Mouse (Mus musculus) left cerebral cortex, postnatal 4 days (tissue): ENCODE measurements around the gene H2afy. TPM values are rescaled to one million over a fixed set of nuclear protein-coding genes. Genes with fewer than 3 reads are reported as not detected.

Experiments
- DNase-seq: peaks from one replicate; pipeline ENCODE4 v3.0.0-alpha.2; 2022
- intact Hi-C: fragments of 180-260 bp; cut with DNase I; formaldehyde crosslinking; loops from one replicate; pipeline ENCODE4 v1.15.1; 2025
- total RNA-seq, 2 experiments: library from RNA; stranded (reverse); gene quantifications; 2 replicates each; pipeline ENCODE4 v1.2.3; 2021

Gene H2afy
- total RNA-seq, 2 experiments from 2014 or later, result 114 to 116 TPM

GRCm38 (mm10) chr13:56026026-56026425 is 110.1 kb downstream of the H2afy start:
- no peak for DNase-seq
- intact Hi-C loops, result no loop called here

- intact Hi-C loops, result no loop called here
- no peak for DNase-seq
Observed at GRCm38 (mm10) chr13:56025027-56025410, 111.1 kb downstream of the H2afy start.

GRCm38 (mm10) chr13:56024410-56025026 is 111.6 kb downstream of the H2afy start:
- intact Hi-C loops, result no loop called here
- DNase-seq, result no peak

Other genes starting within 250 kb of the H2afy start
- under 1 TPM; 0.89 to 0.94 TPM for gene Tifab, start 42.5 kb upstream of the H2afy start, total RNA-seq
- not detected for gene Neurog1, start 115.8 kb upstream of the H2afy start, total RNA-seq
- gene Cxcl14, start 160.2 kb upstream of the H2afy start, total RNA-seq, result 10 to 100 TPM; 40.6 to 40.7 TPM